Mouse (Mus musculus): Measurements from ENCODE around the gene Ezh1. TPM values are rescaled to one million over a fixed set of nuclear protein-coding genes. Genes with fewer than 3 reads are reported as not detected.
A peak's percentile ranks its signal among the peaks of the same experiment; 100 is the strongest.

The Ezh1 gene
- polyA plus RNA-seq, 1 experiment from 2014 or later: 14.9 TPM

DNA sequence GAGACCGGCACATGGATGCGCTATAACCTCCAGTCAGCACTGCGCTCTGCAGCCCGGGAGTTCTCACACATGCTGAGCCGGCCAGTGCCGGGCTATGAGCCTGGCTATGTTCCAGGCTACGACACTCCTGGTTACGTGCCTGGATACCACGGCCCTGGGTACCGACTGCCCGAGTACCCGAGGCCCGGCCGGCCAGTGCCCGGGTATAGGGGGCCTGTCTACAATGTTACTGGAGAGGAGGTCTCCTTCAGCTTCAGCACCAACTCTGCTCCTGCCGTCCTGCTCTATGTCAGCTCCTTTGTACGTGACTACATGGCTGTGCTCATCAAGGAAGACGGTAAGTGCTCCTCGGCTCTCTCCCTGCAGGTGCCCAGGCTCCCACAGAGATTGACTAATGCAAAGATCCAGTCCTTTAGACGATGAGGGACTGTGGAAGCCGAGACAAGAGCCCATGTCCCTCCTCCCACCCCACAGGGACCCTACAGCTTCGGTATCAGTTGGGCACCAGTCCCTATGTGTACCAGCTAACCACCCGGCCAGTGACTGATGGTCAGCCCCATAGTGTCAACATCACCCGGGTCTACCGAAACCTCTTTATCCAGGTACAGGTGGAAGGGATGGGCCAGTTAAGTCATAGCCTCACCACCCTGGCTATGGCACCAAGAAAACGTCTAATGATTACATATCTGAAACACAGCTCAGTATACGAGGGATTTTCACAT is 39.6 kb downstream of the Ezh1 start:
- Histone ChIP-seq H3K27me3 (replicated peaks) (no peaks in the 10 kb centered on the region), H3K9ac (no peak overlapping the region), H3K4me2 (no peak overlapping the region), H3K36me3 (0 out of 2 replicates have a peak, but pooled peaks cover 3% of the 10 kb centered on the region), H3K27ac (no peak overlapping the region), H3K4me1 (peaks cover 29% of the 10 kb centered on the region), H3K4me3 (replicated peaks) (no peak overlapping the region), H3K9me3 (no peaks in the 10 kb centered on the region)
- no peak for ATAC-seq (ENCODE audit: insufficient read depth, low FRiP score, low read depth)
- 89% methylated on average over 27 of the region's 27 CpGs for WGBS

DNA sequence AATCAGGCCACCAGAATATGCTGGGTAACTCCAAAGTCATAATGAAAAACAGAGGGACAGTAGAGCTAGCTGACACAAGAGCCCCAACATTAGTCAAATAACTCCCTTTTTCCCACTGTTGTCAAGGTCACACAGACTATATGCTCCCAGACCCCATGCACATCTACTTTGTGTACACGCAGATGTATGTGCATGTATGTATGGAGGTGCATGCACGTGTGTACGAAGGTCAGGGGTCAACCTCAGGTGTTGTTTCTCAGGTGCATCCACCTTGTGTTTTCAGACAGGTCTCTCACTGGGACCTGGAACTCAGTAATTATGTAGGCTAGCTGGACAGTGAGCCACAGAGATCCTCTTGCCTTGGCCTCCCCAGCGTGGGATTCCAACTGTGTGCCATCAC is 40.8 kb downstream of the Ezh1 start:
- Histone ChIP-seq H3K36me3 (0 out of 2 replicates have a peak, but pooled peaks cover 3% of the 10 kb centered on the region), H3K4me1 (peaks cover 19% of the 10 kb centered on the region), H3K27me3 (replicated peaks) (no peaks in the 10 kb centered on the region), H3K4me3 (replicated peaks) (no peak overlapping the region), H3K9ac (no peak overlapping the region), H3K27ac (no peak overlapping the region), H3K4me2 (no peak overlapping the region), H3K9me3 (no peaks in the 10 kb centered on the region)
- 87% methylated on average over 4 of the region's 4 CpGs for WGBS
- ATAC-seq (ENCODE audit: insufficient read depth, low FRiP score, low read depth): no peak

GRCm38 (mm10) chr11:101184984-101185383 is 41.3 kb downstream of the Ezh1 start:
- no peak for ATAC-seq (ENCODE audit: insufficient read depth, low FRiP score, low read depth)
- no peak overlapping the region for H3K4me3 ChIP-seq (replicated peaks)
- H3K27ac ChIP-seq: no peak overlapping the region
- 92% methylated on average over 12 of the region's 12 CpGs for WGBS
- no peak overlapping the region for H3K9ac ChIP-seq
- H3K9me3 ChIP-seq: no peaks in the 10 kb centered on the region
- peaks cover 18% of the 10 kb centered on the region for H3K4me1 ChIP-seq
- 0 out of 2 replicates have a peak, but pooled peaks cover 3% of the 10 kb centered on the region for H3K36me3 ChIP-seq
- no peaks in the 10 kb centered on the region for H3K27me3 ChIP-seq (replicated peaks)
- H3K4me2 ChIP-seq: no peak overlapping the region

DNA sequence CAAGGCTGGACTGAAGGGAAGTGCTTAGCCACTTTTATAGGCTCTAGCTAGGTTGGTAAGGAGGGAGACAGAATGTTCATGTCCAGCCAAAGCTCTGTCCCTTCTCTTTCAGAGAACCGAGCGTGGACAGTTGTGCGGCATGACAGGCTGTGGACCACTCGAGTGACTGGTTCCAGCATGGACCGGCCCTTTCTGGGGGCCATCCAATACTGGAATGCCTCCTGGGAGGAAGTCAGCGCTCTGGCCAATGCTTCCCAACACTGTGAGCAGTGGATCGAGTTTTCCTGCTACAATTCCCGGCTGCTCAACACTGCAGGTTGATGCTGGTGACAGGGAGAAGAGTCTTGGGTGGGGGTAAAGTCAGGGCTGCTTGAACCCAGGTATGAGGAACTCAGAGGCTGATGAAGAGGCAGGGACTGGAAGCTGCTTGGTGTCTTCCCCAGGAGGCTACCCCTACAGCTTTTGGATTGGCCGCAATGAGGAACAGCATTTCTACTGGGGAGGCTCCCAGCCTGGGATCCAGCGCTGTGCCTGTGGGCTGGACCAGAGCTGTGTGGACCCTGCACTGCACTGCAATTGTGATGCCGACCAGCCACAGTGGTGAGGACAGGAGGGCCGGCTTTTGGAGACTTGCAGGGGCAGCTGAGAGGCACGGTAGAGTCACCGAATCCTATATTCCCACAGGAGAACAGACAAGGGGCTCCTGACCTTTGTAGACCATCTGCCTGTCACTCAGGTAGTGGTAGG is 43.3 kb downstream of the Ezh1 start:
- Histone ChIP-seq H3K9me3 (no peaks in the 10 kb centered on the region), H3K36me3 (0 out of 2 replicates have a peak, but pooled peaks cover 3% of the 10 kb centered on the region), H3K4me1 (0 out of 2 replicates have a peak, but pooled peaks cover 4% of the 10 kb centered on the region), H3K9ac (no peak overlapping the region), H3K27me3 (replicated peaks) (peaks cover 9% of the 10 kb centered on the region; the same call in 1 of the 2 replicates), H3K27ac (no peak overlapping the region), H3K4me3 (replicated peaks) (no peak overlapping the region), H3K4me2 (no peak overlapping the region)
- no peak for ATAC-seq (ENCODE audit: insufficient read depth, low FRiP score, low read depth)
- WGBS: 79% methylated on average over 14 of the region's 14 CpGs

- Histone ChIP-seq H3K27ac (no peak overlapping the region), H3K4me1 (peaks cover 10% of the 10 kb centered on the region), H3K9ac (no peak overlapping the region), H3K27me3 (replicated peaks) (peaks cover 19% of the 10 kb centered on the region), H3K4me3 (replicated peaks) (no peak overlapping the region), H3K4me2 (no peak overlapping the region), H3K9me3 (no peaks in the 10 kb centered on the region), H3K36me3 (0 out of 2 replicates have a peak, but pooled peaks cover 3% of the 10 kb centered on the region)
- 92% methylated on average over 11 of the region's 11 CpGs for WGBS
- ATAC-seq (ENCODE audit: insufficient read depth, low FRiP score, low read depth): no peak
These were observed 44.3 kb downstream of the Ezh1 start for GRCm38 (mm10) chr11:101181961-101182360.

DNA sequence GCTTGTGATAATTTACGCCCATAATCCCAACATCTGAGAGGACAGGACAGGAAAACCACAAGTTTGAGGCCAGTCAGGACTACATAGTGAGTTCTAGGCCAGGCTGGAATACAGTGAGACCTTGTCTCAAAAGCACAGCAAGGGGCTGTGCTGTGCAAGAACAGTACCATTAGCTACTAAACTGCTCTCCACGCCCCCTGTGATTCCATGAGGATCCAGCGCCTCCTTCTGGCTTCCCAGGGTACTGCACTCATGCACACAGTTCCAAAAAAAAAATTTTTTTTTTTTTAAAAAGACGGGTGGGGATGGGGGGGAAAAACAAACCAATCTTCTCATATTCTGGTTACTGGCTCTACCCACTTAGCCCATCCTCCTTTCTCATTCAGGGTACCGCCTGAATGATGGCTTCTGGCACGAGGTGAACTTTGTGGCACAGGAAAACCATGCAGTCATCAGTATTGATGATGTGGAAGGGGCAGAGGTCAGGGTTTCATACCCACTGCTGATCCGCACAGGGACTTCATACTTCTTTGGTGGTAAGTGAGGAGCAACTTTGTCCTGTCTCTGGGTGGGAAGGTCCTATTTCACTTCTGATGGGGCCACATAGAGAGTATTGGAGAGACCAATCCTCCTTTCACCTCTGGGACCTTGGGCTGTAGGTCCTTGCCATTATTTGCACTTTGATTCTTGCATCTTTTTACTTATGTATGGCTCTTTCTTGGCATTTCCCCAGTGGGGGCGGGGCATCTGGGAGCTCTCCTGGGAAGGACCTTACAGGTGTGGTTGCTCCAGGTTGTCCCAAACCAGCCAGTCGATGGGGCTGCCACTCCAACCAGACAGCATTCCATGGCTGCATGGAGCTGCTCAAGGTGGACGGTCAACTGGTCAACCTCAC is 45.2 kb downstream of the Ezh1 start:
- Histone ChIP-seq H3K36me3 (no peaks in the 10 kb centered on the region), H3K4me1 (peaks cover 17% of the 10 kb centered on the region), H3K4me2 (no peak overlapping the region), H3K27ac (no peak overlapping the region), H3K4me3 (replicated peaks) (no peak overlapping the region), H3K9ac (no peak overlapping the region), H3K9me3 (no peaks in the 10 kb centered on the region), H3K27me3 (replicated peaks) (peaks cover 23% of the 10 kb centered on the region)
- ATAC-seq (ENCODE audit: insufficient read depth, low FRiP score, low read depth): no peak
- WGBS: 34% methylated on average over 10 of the region's 10 CpGs

- Histone ChIP-seq H3K9ac (no peak overlapping the region), H3K4me3 (replicated peaks) (no peak overlapping the region), H3K36me3 (no peaks in the 10 kb centered on the region), H3K4me1 (peaks cover 19% of the 10 kb centered on the region), H3K4me2 (no peak overlapping the region), H3K27ac (no peak overlapping the region), H3K9me3 (no peaks in the 10 kb centered on the region), H3K27me3 (replicated peaks) (peaks cover 24% of the 10 kb centered on the region)
- ATAC-seq (ENCODE audit: insufficient read depth, low FRiP score, low read depth): no peak
- 55% methylated on average over 17 of the region's 17 CpGs for WGBS
These were observed 46.0 kb downstream of the Ezh1 start for GRCm38 (mm10) chr11:101180261-101180660.

DNA sequence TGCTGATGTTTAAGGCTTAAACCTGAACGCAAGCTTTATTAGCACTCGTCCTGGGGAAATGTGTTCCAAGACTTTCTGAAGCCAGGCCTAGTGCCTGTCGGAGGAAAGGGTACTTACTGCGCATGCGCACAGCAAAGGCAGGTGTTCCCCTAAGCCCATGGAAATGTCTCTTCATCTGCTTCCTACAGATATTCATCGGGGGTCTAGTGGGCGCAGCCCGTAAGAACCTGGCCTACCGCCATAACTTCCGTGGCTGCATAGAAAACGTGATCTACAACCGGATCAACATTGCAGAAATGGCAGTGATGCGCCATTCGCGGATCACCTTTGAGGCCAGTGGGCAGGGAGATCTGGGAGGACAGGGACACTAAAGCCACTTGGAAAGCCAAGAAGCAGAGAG is 47.0 kb downstream of the Ezh1 start:
- Histone ChIP-seq H3K4me2 (no peak overlapping the region), H3K27ac (no peak overlapping the region), H3K4me1 (peaks cover 28% of the 10 kb centered on the region), H3K9me3 (no peaks in the 10 kb centered on the region), H3K4me3 (replicated peaks) (no peak overlapping the region), H3K27me3 (replicated peaks) (peaks cover 27% of the 10 kb centered on the region), H3K36me3 (no peaks in the 10 kb centered on the region), H3K9ac (no peak overlapping the region)
- 76% methylated on average over 15 of the region's 15 CpGs for WGBS
- no peak for ATAC-seq (ENCODE audit: insufficient read depth, low FRiP score, low read depth)

DNA sequence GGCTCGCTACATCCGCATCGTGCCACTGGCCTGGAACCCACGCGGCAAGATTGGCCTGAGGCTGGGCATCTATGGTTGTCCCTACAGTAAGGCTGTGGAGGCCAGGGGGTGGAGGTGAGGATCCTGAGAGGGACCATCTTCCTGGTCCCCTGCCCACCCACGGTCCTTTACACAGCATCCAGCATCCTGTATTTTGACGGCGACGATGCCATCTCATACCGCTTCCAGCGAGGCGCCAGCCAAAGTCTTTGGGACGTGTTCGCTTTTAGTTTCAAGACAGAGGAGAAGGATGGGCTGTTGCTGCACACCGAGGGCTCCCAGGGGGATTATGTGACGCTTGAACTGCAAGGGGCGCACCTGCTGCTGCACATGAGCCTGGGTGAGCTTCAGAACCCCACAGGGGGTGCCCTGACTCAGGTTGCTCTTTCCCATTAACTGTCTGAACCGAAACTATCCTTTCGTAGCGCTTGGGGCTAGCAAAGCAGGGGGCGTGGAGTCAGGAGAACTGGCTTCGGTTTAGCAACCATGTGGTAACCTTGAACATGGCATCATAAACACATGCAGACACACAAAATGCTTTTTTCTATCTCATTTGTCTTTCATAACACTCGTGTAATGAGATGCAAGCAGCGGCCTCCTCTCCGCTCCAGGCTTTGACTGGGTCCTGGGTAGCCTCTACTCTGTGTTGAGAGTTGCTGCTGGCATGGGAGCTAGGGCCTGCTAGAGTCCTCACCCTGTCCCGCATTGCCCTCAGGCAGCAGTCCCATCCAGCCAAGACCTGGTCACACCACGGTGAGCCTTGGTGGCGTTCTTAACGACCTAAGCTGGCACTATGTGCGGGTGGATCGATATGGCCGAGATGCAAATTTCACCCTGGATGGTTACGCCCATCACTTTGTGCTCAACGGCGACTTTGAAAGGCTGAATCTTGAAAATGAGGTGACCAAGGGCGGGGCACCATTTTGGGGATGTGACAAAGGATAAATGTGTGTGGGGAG is 47.9 kb downstream of the Ezh1 start:
- Histone ChIP-seq H3K9ac (no peak overlapping the region), H3K27me3 (replicated peaks) (peaks cover 27% of the 10 kb centered on the region), H3K9me3 (no peaks in the 10 kb centered on the region), H3K36me3 (no peaks in the 10 kb centered on the region), H3K4me1 (peaks cover 37% of the 10 kb centered on the region), H3K4me2 (no peak overlapping the region), H3K4me3 (replicated peaks) (no peak overlapping the region), H3K27ac (no peak overlapping the region)
- no peak for ATAC-seq (ENCODE audit: insufficient read depth, low FRiP score, low read depth)
- 56% methylated on average over 36 of the region's 36 CpGs for WGBS

- Histone ChIP-seq H3K27ac (no peak overlapping the region), H3K9ac (no peak overlapping the region), H3K4me1 (peaks cover 48% of the 10 kb centered on the region), H3K36me3 (no peaks in the 10 kb centered on the region), H3K4me2 (peak overlapping the region; percentile 58), H3K4me3 (replicated peaks) (peak overlapping the region; percentile 35), H3K9me3 (no peaks in the 10 kb centered on the region), H3K27me3 (replicated peaks) (peaks cover 27% of the 10 kb centered on the region)
- 36% methylated on average over 22 of the region's 22 CpGs for WGBS
- no peak; the same call in 1 of the 2 replicates for ATAC-seq (ENCODE audit: insufficient read depth, low FRiP score, low read depth)
These were observed 49.1 kb downstream of the Ezh1 start for GRCm38 (mm10) chr11:101176933-101177773.
